Mouse (Mus musculus) forebrain, embryonic 11.5 days (tissue): ENCODE measurements at regions not wholly inside any gene's neighbourhood (a gene's known extent, or its start where the extent isn't known, plus 50 kb on each side); places are given as distances from the start of the nearest gene placed in this dataset.

Source experiments
- ATAC-seq: fragments of 200-750 bp; cut with Nextera tagmentation; replicated peaks from 2 replicates; pipeline ENCODE4 v1.8.0; 2017; ENCODE audit warnings: moderate TSS enrichment; ENCODE audit not compliant: low FRiP score
- DNase-seq: peaks from one replicate; pipeline ENCODE4 v3.0.0-alpha.2; 2017; ENCODE audit warnings: low spot score
- H3K27ac ChIP-seq: fragments of 300-500 bp; sonication (generic); 2 replicates; pipeline ENCODE4 v1.5.1; 2014; ENCODE audit warnings: low read depth, low read length
- H3K27me3 ChIP-seq: fragments of 300-500 bp; sonication (generic); 2 replicates; pipeline ENCODE4 v1.6.1; 2014; ENCODE audit warnings: mild to moderate bottlenecking, low read length, mixed read lengths; ENCODE audit not compliant: control insufficient read depth, insufficient read depth
- H3K36me3 ChIP-seq: fragments of 300-500 bp; sonication (generic); 2 replicates; pipeline ENCODE4 v1.6.1; 2014; ENCODE audit warnings: mild to moderate bottlenecking, low read length, moderate library complexity, mixed read lengths; ENCODE audit not compliant: control insufficient read depth, insufficient read depth
- H3K4me1 ChIP-seq: fragments of 300-500 bp; sonication (generic); replicated peaks from 2 replicates; pipeline ENCODE4 v1.6.1; 2014; ENCODE audit warnings: low read length, mixed read lengths; ENCODE audit not compliant: control insufficient read depth, insufficient read depth
- H3K4me2 ChIP-seq: fragments of 300-500 bp; sonication (generic); 2 replicates; pipeline ENCODE4 v1.6.1; 2014; ENCODE audit warnings: low read depth, mild to moderate bottlenecking, low read length, moderate library complexity, mixed read lengths; ENCODE audit not compliant: severe bottlenecking
- H3K4me3 ChIP-seq: fragments of 300-500 bp; sonication (generic); 2 replicates; pipeline ENCODE4 v1.5.1; 2014; ENCODE audit warnings: low read depth, low read length
- H3K9ac ChIP-seq: fragments of 300-500 bp; sonication (generic); 2 replicates; pipeline ENCODE4 v1.6.1; 2014; ENCODE audit warnings: low read length
- H3K9me3 ChIP-seq: fragments of 300-500 bp; sonication (generic); 2 replicates; pipeline ENCODE4 v1.6.1; 2016; ENCODE audit warnings: low read length, mixed read lengths; ENCODE audit not compliant: control insufficient read depth
- WGBS: fragments of 180-500 bp; shearing (Covaris S2); extraction: QIAGEN DNeasy Blood & Tissue Kit; methylation state at CpG from one replicate; pipeline ENCODE4 v1.1.7; 2014; 5-methylcytosine and 5-hydroxymethylcytosine counted together

GRCm38 (mm10) chrX:11940246-11940645 lies 219.9 kb downstream of the Bcor start:
- H3K4me1 ChIP-seq = no peaks in the 10 kb centered on the region; the same call in 1 of the 2 replicates
- H3K4me3 ChIP-seq = no peak overlapping the region
- no peaks in the 10 kb centered on the region for H3K9me3 ChIP-seq
- no peak overlapping the region for H3K9ac ChIP-seq
- H3K27ac ChIP-seq = no peak overlapping the region
- ATAC-seq = no peak
- DNase-seq = no peak
- no peak overlapping the region for H3K4me2 ChIP-seq
- peaks cover 3% of the 10 kb centered on the region; the same call in 1 of the 2 replicates for H3K27me3 ChIP-seq
- WGBS = 94% methylated on average over 2 of the region's 2 CpGs
- H3K36me3 ChIP-seq = no peaks in the 10 kb centered on the region

GRCm38 (mm10) chrX:11943367-11943766 lies 216.8 kb downstream of the Bcor start:
- H3K27ac ChIP-seq = no peak overlapping the region
- 75% methylated on average over 10 of the region's 10 CpGs for WGBS
- peaks cover 3% of the 10 kb centered on the region for H3K27me3 ChIP-seq
- no peak for DNase-seq
- H3K9ac ChIP-seq = no peak overlapping the region
- H3K4me3 ChIP-seq = no peak overlapping the region
- H3K9me3 ChIP-seq = no peaks in the 10 kb centered on the region
- no peaks in the 10 kb centered on the region for H3K36me3 ChIP-seq
- no peak overlapping the region for H3K4me2 ChIP-seq
- ATAC-seq = no peak
- no peaks in the 10 kb centered on the region; the same call in 1 of the 2 replicates for H3K4me1 ChIP-seq

- H3K4me2 ChIP-seq = no peak overlapping the region
- H3K4me3 ChIP-seq = no peak overlapping the region
- ATAC-seq (no peak), DNase-seq (no peak)
- 24% methylated on average over 6 of the region's 6 CpGs for WGBS
- H3K27ac ChIP-seq = no peak overlapping the region
- no peaks in the 10 kb centered on the region for H3K36me3 ChIP-seq
- no peak overlapping the region for H3K9ac ChIP-seq
- no peaks in the 10 kb centered on the region; the same call in 1 of the 2 replicates for H3K4me1 ChIP-seq
- H3K27me3 ChIP-seq = peaks cover 3% of the 10 kb centered on the region
- no peaks in the 10 kb centered on the region for H3K9me3 ChIP-seq
These were observed 215.6 kb downstream of the Bcor start for GRCm38 (mm10) chrX:11944574-11944973.

GRCm38 (mm10) chrX:11945280-11945679 lies 214.9 kb downstream of the Bcor start:
- peaks cover 3% of the 10 kb centered on the region for H3K27me3 ChIP-seq
- H3K4me2 ChIP-seq = no peak overlapping the region
- H3K27ac ChIP-seq = no peak overlapping the region
- WGBS = 50% methylated on average over 1 of the region's 1 CpGs
- no peaks in the 10 kb centered on the region for H3K36me3 ChIP-seq
- ATAC-seq (no peak), DNase-seq (no peak)
- no peaks in the 10 kb centered on the region; the same call in 1 of the 2 replicates for H3K4me1 ChIP-seq
- H3K9me3 ChIP-seq = no peaks in the 10 kb centered on the region
- H3K4me3 ChIP-seq = no peak overlapping the region
- no peak overlapping the region for H3K9ac ChIP-seq

- no peak for DNase-seq
- H3K36me3 ChIP-seq = no peaks in the 10 kb centered on the region
- H3K27me3 ChIP-seq = no peaks in the 10 kb centered on the region
- H3K4me2 ChIP-seq = no peak overlapping the region
- H3K4me1 ChIP-seq = no peaks in the 10 kb centered on the region
- WGBS = 57% methylated on average over 2 of the region's 2 CpGs
- no peak overlapping the region for H3K4me3 ChIP-seq
- no peak overlapping the region for H3K9ac ChIP-seq
- no peak for ATAC-seq
- no peaks in the 10 kb centered on the region for H3K9me3 ChIP-seq
- H3K27ac ChIP-seq = no peak overlapping the region
These were observed 208.0 kb downstream of the Bcor start for GRCm38 (mm10) chrX:11952193-11952592.

GRCm38 (mm10) chrX:11956194-11956593 lies 204.0 kb downstream of the Bcor start:
- 82% methylated on average over 3 of the region's 3 CpGs for WGBS
- no peaks in the 10 kb centered on the region for H3K36me3 ChIP-seq
- DNase-seq = no peak
- no peaks in the 10 kb centered on the region for H3K4me1 ChIP-seq
- H3K27me3 ChIP-seq = no peaks in the 10 kb centered on the region
- H3K9ac ChIP-seq = no peak overlapping the region
- H3K4me3 ChIP-seq = no peak overlapping the region
- no peak for ATAC-seq
- no peak overlapping the region for H3K4me2 ChIP-seq
- no peak overlapping the region for H3K27ac ChIP-seq
- H3K9me3 ChIP-seq = no peaks in the 10 kb centered on the region

GRCm38 (mm10) chrX:11957011-11957410 lies 203.1 kb downstream of the Bcor start:
- no peaks in the 10 kb centered on the region for H3K9me3 ChIP-seq
- H3K4me3 ChIP-seq = no peak overlapping the region
- H3K27ac ChIP-seq = no peak overlapping the region
- no peaks in the 10 kb centered on the region for H3K27me3 ChIP-seq
- ATAC-seq (no peak), DNase-seq (no peak)
- no peak overlapping the region for H3K9ac ChIP-seq
- H3K4me2 ChIP-seq = no peak overlapping the region
- H3K36me3 ChIP-seq = no peaks in the 10 kb centered on the region
- WGBS = 46% methylated on average over 6 of the region's 6 CpGs
- H3K4me1 ChIP-seq = no peaks in the 10 kb centered on the region

- no peaks in the 10 kb centered on the region; the same call in 1 of the 2 replicates for H3K27me3 ChIP-seq
These were observed 200.1 kb downstream of the Bcor start for GRCm38 (mm10) chrX:11959871-11960552.

GRCm38 (mm10) chrX:11961350-11961749 lies 198.8 kb downstream of the Bcor start:
- ATAC-seq = no peak
- H3K27me3 ChIP-seq = no peaks in the 10 kb centered on the region; the same call in 1 of the 2 replicates

More at GRCm38 (mm10) chrX:11959871-11960552, 200.1 kb downstream of the Bcor start:
- Histone ChIP-seq H3K4me2 (no peak overlapping the region), H3K4me3 (no peak overlapping the region), H3K36me3 (no peaks in the 10 kb centered on the region), H3K9ac (no peak overlapping the region), H3K27ac (no peak overlapping the region), H3K4me1 (no peaks in the 10 kb centered on the region), H3K9me3 (no peaks in the 10 kb centered on the region)
- no peak for DNase-seq
- WGBS = 74% methylated on average over 8 of the region's 8 CpGs
- no peak for ATAC-seq

More at GRCm38 (mm10) chrX:11961350-11961749, 198.8 kb downstream of the Bcor start:
- no peaks in the 10 kb centered on the region for H3K36me3 ChIP-seq
- H3K27ac ChIP-seq = no peak overlapping the region
- no peak overlapping the region for H3K4me3 ChIP-seq
- H3K4me2 ChIP-seq = no peak overlapping the region
- H3K9ac ChIP-seq = no peak overlapping the region
- H3K9me3 ChIP-seq = no peaks in the 10 kb centered on the region
- no peak for DNase-seq
- 52% methylated on average over 2 of the region's 2 CpGs for WGBS
- no peaks in the 10 kb centered on the region for H3K4me1 ChIP-seq
